Mouse (Mus musculus) G1E-ER4 (cell line): Measurements from ENCODE around the gene Arhgap18. TPM values are rescaled to one million over a fixed set of nuclear protein-coding genes. Genes with fewer than 3 reads are reported as not detected.

Experiments used
- GATA1 ChIP-seq: IDR thresholded peaks from one replicate; pipeline ENCODE4 v1.8.0; 2012; ENCODE audit warnings: low read length, inconsistent platforms
- polyA plus RNA-seq: library from polyadenylated mRNA; stranded (reverse); fragments of >175 nt; gene quantifications from 2 replicates; pipeline ENCODE4 v1.2.3, GENCODE M21; 2012

Gene Arhgap18
- polyA plus RNA-seq, 1 experiment, result not detected

GRCm38 (mm10) chr10:26804351-26804983, 51.2 kb downstream of the Arhgap18 start:
- no peak for TF ChIP-seq GATA1

DNA sequence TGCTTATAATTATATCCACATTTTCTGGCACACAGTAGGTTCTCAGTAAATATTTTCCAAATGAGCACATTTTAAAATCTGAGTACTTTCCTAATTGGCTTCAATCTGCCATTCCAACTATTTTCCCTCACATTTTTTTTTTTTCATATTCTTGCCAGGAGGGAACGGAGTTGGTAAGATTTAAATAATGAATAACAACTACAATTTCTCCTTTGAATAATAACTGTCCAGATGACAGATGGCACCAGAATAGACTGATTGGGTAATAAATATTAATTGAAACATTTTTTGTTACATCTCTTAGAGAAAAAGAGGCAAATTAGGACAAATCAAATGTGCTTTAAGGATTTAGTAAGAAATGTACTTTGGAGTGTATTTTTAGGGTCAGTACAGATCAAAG, 51.8 kb downstream of the Arhgap18 start:
- TF ChIP-seq GATA1, result no peak

DNA sequence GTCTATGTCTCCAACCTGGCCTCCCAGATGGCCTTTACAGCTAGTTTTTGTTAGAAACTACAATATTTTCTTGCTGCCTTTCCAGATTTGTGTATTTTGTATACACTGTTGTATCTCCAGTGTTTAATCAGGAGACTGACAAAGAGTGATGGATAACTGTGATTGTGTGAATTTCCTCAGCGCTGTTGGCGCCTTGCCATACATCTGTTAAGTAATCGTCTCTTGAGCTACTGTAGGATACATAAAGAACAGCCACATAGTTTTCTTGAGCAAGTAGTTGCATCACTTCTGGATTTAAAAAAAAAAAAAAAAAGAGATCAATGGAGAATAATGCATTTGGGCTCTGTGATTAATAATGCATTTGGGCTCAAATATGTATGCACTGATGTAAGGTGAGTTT, 52.9 kb downstream of the Arhgap18 start:
- TF ChIP-seq GATA1, result no peak

GRCm38 (mm10) chr10:26810059-26810458, 56.8 kb downstream of the Arhgap18 start:
- no peak for TF ChIP-seq GATA1

DNA sequence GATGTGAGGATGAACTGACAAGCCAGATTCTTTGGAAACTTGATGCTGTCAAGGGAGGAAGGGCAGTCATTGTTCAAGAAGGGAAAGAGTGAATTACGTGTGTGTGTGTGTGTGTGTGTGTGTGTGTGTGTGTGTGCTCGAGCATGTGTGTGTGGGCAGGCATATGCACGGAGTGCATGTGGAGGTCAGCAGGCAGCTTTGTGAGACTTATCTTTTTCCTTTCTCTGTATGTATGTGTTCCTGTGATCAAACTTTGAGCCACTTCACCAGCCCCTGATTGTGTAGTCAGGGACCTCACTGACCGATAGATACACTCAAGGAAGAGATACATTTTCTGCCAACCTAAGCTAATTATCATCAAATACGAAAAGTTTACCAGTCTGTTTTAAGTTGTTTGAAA, 57.6 kb downstream of the Arhgap18 start:
- no peak for TF ChIP-seq GATA1

- TF ChIP-seq GATA1, result no peak
Observed at GRCm38 (mm10) chr10:26811342-26811741, 58.1 kb downstream of the Arhgap18 start.

DNA sequence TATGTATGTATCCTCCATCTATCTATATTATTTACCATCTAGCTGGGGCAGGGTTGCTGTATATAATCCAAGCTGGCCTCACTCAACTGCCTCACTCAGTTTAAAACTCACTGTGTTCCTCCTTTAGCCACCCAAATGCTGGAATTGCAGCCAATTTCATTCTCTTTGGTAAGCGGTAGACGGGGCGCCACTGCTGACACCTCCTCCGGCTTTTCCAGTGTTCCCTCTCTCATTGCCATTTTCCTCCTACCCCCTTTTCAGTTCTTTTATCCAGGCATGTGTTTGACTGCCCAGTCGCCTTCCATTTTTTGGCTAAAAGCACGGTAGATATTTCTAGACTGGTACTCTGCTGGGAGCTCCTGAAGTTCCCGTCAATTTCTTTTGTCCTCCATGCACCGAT, 62.4 kb downstream of the Arhgap18 start:
- no peak for TF ChIP-seq GATA1

GRCm38 (mm10) chr10:26820326-26820725, 67.1 kb downstream of the Arhgap18 start:
- no peak for TF ChIP-seq GATA1

- TF ChIP-seq GATA1, result no peak
Observed at GRCm38 (mm10) chr10:26820936-26821335, 67.7 kb downstream of the Arhgap18 start.

- no peak for TF ChIP-seq GATA1
Observed at GRCm38 (mm10) chr10:26823997-26824396, 70.8 kb downstream of the Arhgap18 start.

DNA sequence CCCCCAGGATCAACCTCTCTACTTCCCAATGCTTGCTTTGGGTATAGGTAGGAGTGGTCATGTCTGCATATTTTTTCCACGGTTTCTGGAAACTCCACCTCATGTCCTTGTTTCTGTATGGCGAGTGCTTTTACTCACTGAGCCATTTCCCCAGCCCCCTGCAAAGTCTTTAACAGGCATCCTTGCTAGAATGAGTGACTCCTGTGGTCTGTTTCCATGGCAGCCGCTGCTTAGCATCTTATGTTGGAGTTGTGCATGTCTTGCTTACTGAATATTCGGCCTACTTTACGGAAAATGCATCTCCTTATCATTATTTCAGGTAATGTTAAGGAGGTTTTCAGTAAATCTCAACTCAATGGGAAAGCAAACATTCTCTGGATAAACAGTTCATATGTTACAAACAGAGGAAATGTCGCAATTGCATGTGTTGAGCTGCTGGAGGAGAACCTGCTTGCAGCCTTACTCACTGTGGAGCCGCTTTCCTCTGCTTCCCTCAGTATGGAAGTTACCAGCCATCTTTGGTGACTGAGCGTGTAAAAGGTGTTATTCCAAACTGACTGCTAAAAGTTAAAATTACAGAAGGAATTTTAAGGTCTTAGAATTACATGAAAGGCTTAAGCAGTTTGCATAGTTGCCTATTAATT, 72.1 kb downstream of the Arhgap18 start:
- no peak for TF ChIP-seq GATA1

DNA sequence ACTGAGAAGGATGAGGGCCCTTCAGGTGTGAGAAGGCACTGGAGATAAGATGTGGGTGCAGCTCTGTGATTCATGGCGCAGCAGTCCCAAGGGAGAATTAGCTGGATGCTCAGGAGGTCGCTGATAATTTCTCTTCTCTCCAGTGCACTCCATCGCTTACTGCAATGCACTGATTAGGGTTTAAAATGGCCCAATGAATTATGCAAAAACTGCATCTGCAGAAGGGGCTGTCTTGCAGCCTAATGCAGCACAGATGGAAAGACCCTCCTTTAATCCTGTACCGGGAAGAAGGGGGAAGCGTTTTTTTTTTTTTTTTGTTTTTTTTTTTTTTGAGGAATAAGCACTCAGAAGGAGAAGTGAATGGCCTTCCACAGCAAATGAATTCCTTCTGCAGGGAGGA, 74.1 kb downstream of the Arhgap18 start:
- TF ChIP-seq GATA1, result no peak

- TF ChIP-seq GATA1, result no peak
Observed at GRCm38 (mm10) chr10:26828412-26829137, 75.4 kb downstream of the Arhgap18 start.

DNA sequence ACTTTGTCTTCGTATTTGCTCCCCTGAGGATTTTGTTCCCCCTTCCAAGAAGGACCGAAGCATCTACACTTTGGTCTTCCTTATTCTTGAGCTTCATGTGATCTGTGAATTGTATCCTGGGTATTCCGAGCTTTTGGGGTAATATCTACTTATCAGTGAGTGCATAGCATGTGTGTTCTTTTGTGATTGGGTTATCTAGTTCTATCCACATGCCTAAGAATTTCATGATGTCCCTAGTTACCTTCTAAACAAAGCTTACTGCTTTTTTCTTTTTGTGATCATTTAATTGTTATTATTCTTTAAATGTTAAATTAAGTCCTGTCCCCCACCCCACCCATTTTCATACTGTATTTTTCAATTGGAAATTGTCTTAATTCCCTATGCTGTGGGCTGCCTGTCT, 78.8 kb downstream of the Arhgap18 start:
- TF ChIP-seq GATA1, result no peak

DNA sequence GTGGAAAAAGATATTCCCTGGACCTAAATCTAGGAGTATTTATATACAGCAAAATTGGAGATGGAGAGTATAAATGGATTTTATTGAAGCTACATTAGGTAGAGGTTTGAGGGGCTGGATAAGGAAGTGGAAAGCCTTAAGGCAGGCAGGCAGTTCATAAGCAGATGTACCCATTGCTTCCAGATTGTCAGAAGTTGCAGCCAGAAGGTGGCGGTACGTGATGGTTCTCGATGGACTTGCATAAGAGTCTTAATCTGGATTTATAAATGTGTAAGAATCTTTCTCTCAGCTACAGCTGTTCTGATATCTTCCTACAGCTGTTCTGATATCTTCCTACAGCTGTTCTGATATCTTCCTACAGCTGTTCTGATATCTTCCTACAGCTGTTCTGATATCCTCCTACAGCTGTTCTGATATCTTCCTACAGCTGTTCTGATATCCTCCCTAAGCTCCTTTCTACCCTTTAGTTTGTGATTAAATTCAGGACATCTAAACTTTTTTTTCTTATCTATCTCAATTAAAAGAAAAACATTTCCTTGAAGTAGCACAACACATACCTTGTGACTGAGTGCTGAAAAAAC, 79.5 kb downstream of the Arhgap18 start:
- no peak for TF ChIP-seq GATA1

DNA sequence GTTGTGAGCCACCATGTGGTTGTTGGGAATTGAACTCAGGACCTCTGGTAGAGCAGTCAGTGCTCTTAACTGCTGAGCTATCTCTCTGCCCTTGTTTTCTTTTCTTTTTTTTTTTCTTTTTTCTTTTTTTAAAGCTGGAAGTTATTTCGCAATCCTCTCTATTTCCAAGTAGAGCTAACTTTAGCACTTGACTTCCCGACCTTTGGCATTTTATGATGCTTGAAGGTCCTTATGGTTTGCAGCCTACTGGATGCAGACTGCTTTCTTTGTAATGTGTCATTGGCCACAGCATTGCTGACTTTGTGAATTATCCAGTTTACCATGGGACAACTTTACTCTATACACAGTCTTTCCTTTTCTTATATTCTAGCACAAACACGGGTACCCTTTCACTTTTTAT, 80.2 kb downstream of the Arhgap18 start:
- TF ChIP-seq GATA1, result no peak

- no peak for TF ChIP-seq GATA1
Observed at GRCm38 (mm10) chr10:26849311-26849710, 96.1 kb downstream of the Arhgap18 start.

GRCm38 (mm10) chr10:26849854-26850253, 96.6 kb downstream of the Arhgap18 start:
- TF ChIP-seq GATA1, result no peak
